Mouse (Mus musculus) heart, adult 8-10 months (tissue): Measurements from ENCODE around the gene Fam241a. TPM values are rescaled to one million over a fixed set of nuclear protein-coding genes. Genes with fewer than 3 reads are reported as not detected.

Experiments
- DNase-seq: peaks from one replicate; pipeline ENCODE4 v3.0.0; 2022; ENCODE audit warnings: low spot score
- total RNA-seq, 4 experiments: library from RNA; stranded (reverse); gene quantifications; 2 replicates each; pipeline ENCODE4 v1.2.4; 2022

Gene Fam241a
- total RNA-seq, 4 experiments from 2014 or later: 3.1 to 4.4 (median 3.9) TPM

GRCm38 (mm10) chr3:127837154-127837865, 58.8 kb downstream of the Fam241a start, which contains the start of gene Ap1ar:
Ap1ar (minus strand) TSS chr3:127837523.
- peak; percentile 95 for DNase-seq

GRCm38 (mm10) chr3:127836798-127837153, 59.3 kb downstream of the Fam241a start:
- DNase-seq: no peak

- no peak for DNase-seq
Measured at GRCm38 (mm10) chr3:127835594-127835993, 60.5 kb downstream of the Fam241a start.

- DNase-seq: no peak
Measured at GRCm38 (mm10) chr3:127834040-127834439, 62.1 kb downstream of the Fam241a start.

- DNase-seq: no peak
Measured at GRCm38 (mm10) chr3:127831079-127831478, 65.0 kb downstream of the Fam241a start.

- no peak for DNase-seq
Measured at GRCm38 (mm10) chr3:127830183-127830582, 65.9 kb downstream of the Fam241a start.

GRCm38 (mm10) chr3:127827123-127827522, 69.0 kb downstream of the Fam241a start:
- DNase-seq: peak; percentile 28

- no peak for DNase-seq
Measured at GRCm38 (mm10) chr3:127826503-127826902, 69.6 kb downstream of the Fam241a start.

- DNase-seq: no peak
Measured at GRCm38 (mm10) chr3:127823886-127824863, 71.9 kb downstream of the Fam241a start.

GRCm38 (mm10) chr3:127821209-127821608, 74.9 kb downstream of the Fam241a start:
- DNase-seq: no peak

GRCm38 (mm10) chr3:127820400-127820799, 75.7 kb downstream of the Fam241a start:
- no peak for DNase-seq

Other genes starting within 250 kb of the Fam241a start
- gene Alpk1, start 115.8 kb downstream of the Fam241a start, total RNA-seq: 1 to 10 TPM; 2.2 to 2.7 (median 2.4) TPM
- gene Tifa, start 106.5 kb downstream of the Fam241a start, total RNA-seq: 1 to 10 TPM; 1.6 to 2.4 (median 2.1) TPM
- gene Ap1ar, start 58.8 kb downstream of the Fam241a start, total RNA-seq: 10 to 100 TPM; 19.0 to 22.9 (median 20.3) TPM